Mouse (Mus musculus) neural tube, embryonic 15.5 days (tissue): ENCODE measurements around the gene Drg1. TPM values are rescaled to one million over a fixed set of nuclear protein-coding genes. Genes with fewer than 3 reads are reported as not detected.

Source experiments
- ATAC-seq: fragments of 200-750 bp; cut with Nextera tagmentation; 2 replicates; pipeline ENCODE4 v1.8.0; 2017; ENCODE audit warnings: mild to moderate bottlenecking, moderate TSS enrichment, moderate library complexity; ENCODE audit not compliant: low FRiP score
- H3K27ac ChIP-seq: fragments of 300-500 bp; sonication (generic); replicated peaks from 2 replicates; pipeline ENCODE4 v1.5.1; 2015; ENCODE audit warnings: mild to moderate bottlenecking, inconsistent platforms
- H3K27me3 ChIP-seq: fragments of 300-500 bp; sonication (generic); replicated peaks from 2 replicates; pipeline ENCODE4 v1.6.1; 2015; ENCODE audit warnings: inconsistent platforms
- H3K36me3 ChIP-seq: fragments of 300-500 bp; sonication (generic); 2 replicates; pipeline ENCODE4 v1.6.1; 2015; ENCODE audit warnings: inconsistent platforms
- H3K4me1 ChIP-seq: fragments of 300-500 bp; sonication (generic); 2 replicates; pipeline ENCODE4 v1.6.1; 2015; ENCODE audit warnings: inconsistent platforms
- H3K4me2 ChIP-seq: fragments of 300-500 bp; sonication (generic); 2 replicates; pipeline ENCODE4 v1.6.1; 2015; ENCODE audit warnings: inconsistent platforms, mild to moderate bottlenecking, moderate library complexity
- H3K4me3 ChIP-seq: fragments of 300-500 bp; sonication (generic); replicated peaks from 2 replicates; pipeline ENCODE4 v1.5.1; 2015; ENCODE audit warnings: mild to moderate bottlenecking, inconsistent platforms
- H3K9ac ChIP-seq: fragments of 300-500 bp; sonication (generic); replicated peaks from 2 replicates; pipeline ENCODE4 v1.6.1; 2015; ENCODE audit warnings: mild to moderate bottlenecking, inconsistent platforms
- H3K9me3 ChIP-seq: fragments of 300-500 bp; sonication (generic); replicated peaks from 2 replicates; pipeline ENCODE4 v1.6.1; 2016; ENCODE audit warnings: inconsistent platforms
- WGBS: fragments of 180-500 bp; shearing (Covaris S2); methylation state at CpG from one replicate; pipeline ENCODE4 v1.1.7; 2015; ENCODE audit warnings: mixed read lengths; 5-methylcytosine and 5-hydroxymethylcytosine counted together
- polyA plus RNA-seq: library from polyadenylated mRNA; unstranded; fragments of >200 nt; fragmentation: Nextera tagmentation; extraction: Ambion mirVana; gene quantifications from 2 replicates; pipeline ENCODE4 v1.2.1, GENCODE M21; 2015

Drg1 gene
- polyA plus RNA-seq, 1 experiment from 2014 or later: 194 TPM

DNA sequence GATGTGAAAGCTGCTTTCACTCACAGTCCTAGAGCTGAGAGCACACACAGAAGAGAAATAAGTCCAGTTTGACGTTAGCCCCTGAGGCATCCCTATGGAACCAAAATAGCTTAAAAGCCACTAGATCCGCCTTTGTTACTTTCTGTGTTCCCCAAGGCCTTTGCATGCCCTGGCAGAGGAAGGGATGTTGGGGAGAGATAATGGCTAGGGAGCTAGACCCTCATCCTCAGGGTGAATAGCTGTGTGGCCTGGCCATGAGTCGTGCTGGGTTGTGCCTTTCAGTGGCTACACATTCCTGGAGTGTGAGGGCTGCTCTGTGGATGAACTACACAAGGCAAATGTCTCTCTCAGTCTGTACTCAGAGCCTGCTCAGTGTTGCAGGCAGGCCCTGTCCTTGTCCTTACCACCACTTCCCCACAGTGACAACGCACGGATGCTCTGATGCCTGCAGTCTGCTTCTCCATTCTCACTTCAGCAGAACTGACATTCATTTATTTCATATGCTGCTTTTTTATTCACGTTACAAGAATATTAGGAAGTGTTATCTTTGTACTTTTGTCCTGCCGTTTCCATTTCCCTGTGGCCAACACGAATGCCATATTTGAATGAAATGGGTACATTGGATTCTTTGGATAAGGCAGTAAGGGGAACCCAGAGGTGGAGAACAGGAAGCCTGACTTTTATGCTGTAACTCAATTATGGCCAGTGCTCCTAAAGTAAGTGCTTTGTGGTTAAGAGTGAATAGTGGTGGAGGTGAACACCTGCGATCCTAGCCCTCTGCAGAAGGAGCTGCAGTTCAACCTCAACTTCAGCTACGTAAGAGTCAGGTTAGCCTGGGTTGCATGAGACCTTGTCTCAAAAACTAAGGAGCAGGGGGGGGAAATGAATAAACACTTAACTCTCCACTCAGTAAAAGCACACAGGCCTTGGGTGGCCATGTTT is 31.9 kb upstream of the Drg1 start:
- Histone ChIP-seq H3K9me3 (no peaks in the 10 kb centered on the region), H3K4me2 (no peak overlapping the region), H3K4me3 (no peak overlapping the region), H3K27ac (no peak overlapping the region), H3K4me1 (peaks cover 48% of the 10 kb centered on the region), H3K27me3 (no peaks in the 10 kb centered on the region), H3K36me3 (peaks cover 89% of the 10 kb centered on the region), H3K9ac (no peak overlapping the region)
- no peak for ATAC-seq
- WGBS: 89% methylated on average over 10 of the region's 10 CpGs

DNA sequence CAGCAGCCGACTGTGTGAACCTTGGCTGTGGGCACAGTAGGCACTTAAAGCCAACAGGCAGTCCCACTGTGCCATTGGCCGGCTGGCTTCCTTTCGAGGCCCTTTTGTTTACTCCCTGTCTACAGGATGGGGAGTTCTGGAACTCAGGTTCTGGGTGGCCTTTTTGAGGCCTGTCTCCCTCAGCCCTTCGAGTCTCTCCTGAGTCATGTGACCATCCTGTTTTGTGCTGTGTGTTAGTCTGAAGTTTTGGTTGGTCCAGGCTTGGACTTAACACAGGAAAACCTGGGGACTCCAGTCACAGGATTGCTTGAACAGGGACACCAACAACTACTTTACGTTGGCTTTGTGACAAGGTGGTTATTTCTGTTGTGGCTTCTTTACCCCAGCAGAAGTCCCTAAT is 29.8 kb upstream of the Drg1 start:
- Histone ChIP-seq H3K9me3 (no peaks in the 10 kb centered on the region), H3K4me2 (no peak overlapping the region), H3K27me3 (no peaks in the 10 kb centered on the region), H3K36me3 (peaks cover 69% of the 10 kb centered on the region), H3K4me3 (no peak overlapping the region), H3K27ac (no peak overlapping the region), H3K4me1 (peaks cover 68% of the 10 kb centered on the region), H3K9ac (no peak overlapping the region)
- no peak for ATAC-seq
- WGBS: 70% methylated on average over 5 of the region's 5 CpGs

DNA sequence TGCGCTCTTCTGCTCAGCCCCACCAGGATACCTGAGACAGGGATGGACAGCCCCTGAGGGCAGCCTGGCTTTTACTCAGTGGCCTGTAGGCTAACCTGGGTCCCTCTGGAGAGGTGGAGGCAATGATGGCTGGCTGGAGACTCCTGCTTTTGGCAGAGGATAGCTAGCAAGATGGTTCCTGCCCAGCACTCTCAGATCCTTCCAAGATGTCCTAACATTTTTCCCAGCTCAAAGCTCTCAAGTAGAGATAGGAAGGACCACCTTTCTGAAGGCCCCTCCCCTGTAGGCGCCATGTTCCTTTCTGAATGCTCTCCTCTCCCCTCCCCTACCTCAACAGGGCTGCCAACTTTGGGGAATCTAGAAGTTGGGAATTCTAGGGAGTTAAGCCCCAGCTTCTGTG is 28.4 kb upstream of the Drg1 start:
- no peak overlapping the region for H3K9ac ChIP-seq
- no peaks in the 10 kb centered on the region for H3K9me3 ChIP-seq
- no peak for ATAC-seq
- WGBS: 93% methylated on average over 2 of the region's 2 CpGs
- peak overlapping the region; percentile 93 for H3K4me2 ChIP-seq
- H3K27ac ChIP-seq: no peak overlapping the region
- H3K36me3 ChIP-seq: peaks cover 56% of the 10 kb centered on the region
- peaks cover 73% of the 10 kb centered on the region for H3K4me1 ChIP-seq
- H3K4me3 ChIP-seq: peak overlapping the region; percentile 85; the same call in 1 of the 2 replicates
- H3K27me3 ChIP-seq: no peaks in the 10 kb centered on the region

DNA sequence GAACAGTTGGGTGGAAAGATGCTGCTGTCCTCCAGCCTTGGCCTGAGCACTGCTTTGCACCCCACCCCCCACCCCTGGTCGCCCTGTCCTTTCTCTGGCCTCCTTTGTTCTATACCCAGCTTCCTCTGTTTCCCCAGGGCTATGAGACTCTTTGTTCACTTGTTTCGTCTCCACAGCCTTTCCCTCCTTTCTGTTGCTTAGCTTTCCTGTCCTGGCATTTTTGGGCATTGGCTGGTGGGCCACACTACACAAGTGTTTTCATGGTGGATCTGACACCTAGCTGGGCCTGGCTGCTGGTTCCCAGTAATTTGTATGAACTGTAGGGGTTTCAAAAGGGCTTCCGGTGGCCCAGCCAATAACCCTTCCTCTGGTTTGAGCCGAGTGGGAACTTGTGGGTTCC is 27.1 kb upstream of the Drg1 start:
- Histone ChIP-seq H3K4me1 (peaks cover 77% of the 10 kb centered on the region), H3K36me3 (peaks cover 44% of the 10 kb centered on the region), H3K27ac (peak overlapping the region; percentile 100), H3K4me2 (peak overlapping the region; percentile 93), H3K27me3 (no peaks in the 10 kb centered on the region), H3K4me3 (peak overlapping the region; percentile 85), H3K9me3 (no peaks in the 10 kb centered on the region), H3K9ac (peak overlapping the region; percentile 96)
- ATAC-seq: no peak
- 9% methylated on average over 4 of the region's 4 CpGs for WGBS

DNA sequence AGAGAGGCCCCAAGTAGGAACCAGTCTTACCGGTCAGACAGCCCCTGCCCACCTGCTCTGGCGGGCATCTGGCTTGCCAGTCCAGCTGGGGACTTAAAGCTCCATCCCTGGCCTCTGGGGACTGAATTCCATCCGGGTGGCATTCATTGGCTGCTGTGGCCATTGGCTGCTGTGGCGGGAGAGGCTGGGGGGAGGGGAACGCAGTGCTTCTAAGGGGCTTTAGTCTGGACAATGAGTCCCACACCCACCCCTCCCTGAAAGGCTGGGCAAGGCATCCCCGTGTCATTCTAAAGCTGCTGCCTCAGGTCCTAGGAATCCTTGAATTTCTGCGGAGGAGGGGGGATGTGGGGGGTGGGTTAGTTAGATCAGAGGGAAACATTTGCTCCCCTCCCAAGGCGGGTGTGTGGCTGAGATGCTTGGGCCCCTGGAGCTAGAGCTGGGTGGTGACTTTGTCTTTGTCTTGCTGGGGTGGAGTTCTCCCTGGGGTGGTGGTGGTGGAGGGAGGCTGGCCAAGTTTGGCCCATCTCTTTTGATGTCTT is 26.6 kb upstream of the Drg1 start:
- Histone ChIP-seq H3K4me3 (peak overlapping the region; percentile 85), H3K9me3 (no peaks in the 10 kb centered on the region), H3K27me3 (no peaks in the 10 kb centered on the region), H3K36me3 (peaks cover 38% of the 10 kb centered on the region), H3K4me2 (peak overlapping the region; percentile 93), H3K4me1 (peaks cover 80% of the 10 kb centered on the region), H3K27ac (peak overlapping the region; percentile 100), H3K9ac (peak overlapping the region; percentile 96)
- 0% methylated on average over 8 of the region's 8 CpGs for WGBS
- no peak for ATAC-seq

DNA sequence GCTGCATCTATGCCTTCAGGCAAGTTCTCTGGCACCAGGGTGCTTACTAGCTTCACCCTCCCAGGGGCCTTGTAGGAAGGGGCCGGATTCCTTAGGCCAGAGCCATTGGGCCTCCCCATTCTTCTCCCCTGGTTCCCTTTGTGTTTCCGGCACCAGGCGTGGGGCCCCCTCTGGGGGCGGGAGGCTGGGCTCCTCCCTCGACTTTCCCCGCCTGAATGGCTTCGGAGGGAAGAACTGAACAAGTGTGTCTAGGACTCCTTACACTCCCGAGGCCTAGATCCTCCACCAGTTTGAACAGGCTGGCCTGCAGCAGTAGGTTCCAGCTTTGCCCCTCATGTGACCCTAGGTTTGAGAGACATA is 25.8 kb upstream of the Drg1 start:
- 0% methylated on average over 8 of the region's 8 CpGs for WGBS
- H3K4me1 ChIP-seq: peaks cover 80% of the 10 kb centered on the region
- no peak for ATAC-seq
- H3K27ac ChIP-seq: peak overlapping the region; percentile 100
- H3K9ac ChIP-seq: peak overlapping the region; percentile 96
- peak overlapping the region; percentile 85 for H3K4me3 ChIP-seq
- no peaks in the 10 kb centered on the region for H3K27me3 ChIP-seq
- H3K36me3 ChIP-seq: peaks cover 30% of the 10 kb centered on the region; the same call in 1 of the 2 replicates
- no peaks in the 10 kb centered on the region for H3K9me3 ChIP-seq
- peak overlapping the region; percentile 93 for H3K4me2 ChIP-seq

DNA sequence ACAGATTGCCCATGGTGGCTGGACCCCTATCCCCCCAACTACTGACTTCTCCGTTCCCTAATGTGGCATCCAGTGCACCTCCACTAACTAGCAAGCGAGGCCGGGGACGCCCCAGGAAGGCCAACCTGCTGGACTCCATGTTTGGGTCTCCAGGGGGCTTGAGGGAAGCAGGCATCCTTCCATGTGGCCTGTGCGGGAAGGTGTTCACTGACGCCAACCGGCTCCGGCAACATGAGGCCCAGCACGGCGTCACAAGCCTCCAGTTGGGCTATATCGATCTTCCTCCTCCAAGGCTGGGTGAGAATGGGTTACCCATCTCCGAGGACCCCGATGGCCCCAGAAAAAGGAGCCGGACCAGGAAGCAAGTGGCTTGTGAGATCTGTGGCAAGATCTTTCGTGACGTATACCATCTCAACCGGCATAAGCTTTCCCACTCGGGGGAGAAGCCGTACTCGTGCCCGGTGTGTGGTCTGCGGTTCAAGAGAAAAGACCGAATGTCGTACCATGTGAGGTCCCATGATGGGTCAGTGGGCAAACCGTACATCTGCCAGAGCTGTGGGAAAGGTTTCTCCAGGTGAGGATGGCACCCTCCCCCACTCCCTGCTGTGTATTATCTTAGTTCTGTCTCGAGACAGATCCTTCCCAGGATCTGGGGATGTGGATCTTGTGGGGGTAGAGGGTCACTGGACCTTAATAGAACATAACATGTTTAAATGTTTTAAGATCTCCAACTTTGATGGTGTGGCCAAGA is 25.3 kb upstream of the Drg1 start:
- Histone ChIP-seq H3K4me1 (peaks cover 78% of the 10 kb centered on the region), H3K27me3 (no peaks in the 10 kb centered on the region), H3K9me3 (no peaks in the 10 kb centered on the region), H3K9ac (peak overlapping the region; percentile 96), H3K4me3 (peak overlapping the region; percentile 85), H3K36me3 (peaks cover 25% of the 10 kb centered on the region; the same call in 1 of the 2 replicates), H3K4me2 (peak overlapping the region; percentile 93), H3K27ac (peak overlapping the region; percentile 100)
- WGBS: under 1% methylated on average over 26 of the region's 26 CpGs
- ATAC-seq: no peak

DNA sequence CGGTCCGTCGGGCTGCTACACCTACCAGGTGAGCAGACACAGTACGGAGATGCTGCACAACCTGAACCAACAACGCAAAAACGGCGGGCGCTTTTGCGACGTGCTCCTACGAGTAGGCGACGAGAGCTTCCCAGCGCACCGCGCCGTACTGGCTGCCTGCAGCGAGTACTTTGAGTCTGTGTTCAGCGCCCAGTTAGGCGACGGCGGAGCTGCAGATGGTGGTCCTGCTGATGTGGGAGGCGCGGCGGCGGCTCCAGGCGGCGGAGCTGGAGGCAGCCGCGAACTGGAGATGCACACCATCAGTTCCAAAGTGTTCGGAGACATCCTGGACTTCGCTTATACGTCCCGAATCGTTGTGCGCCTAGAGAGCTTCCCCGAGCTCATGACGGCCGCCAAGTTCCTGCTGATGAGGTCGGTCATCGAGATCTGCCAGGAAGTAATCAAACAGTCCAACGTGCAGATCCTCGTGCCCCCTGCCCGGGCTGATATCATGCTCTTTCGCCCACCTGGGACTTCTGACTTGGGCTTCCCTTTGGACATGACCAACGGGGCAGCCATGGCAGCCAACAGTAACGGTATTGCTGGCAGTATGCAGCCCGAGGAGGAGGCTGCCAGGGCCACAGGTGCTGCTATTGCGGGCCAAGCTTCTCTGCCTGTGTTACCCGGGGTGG is 24.6 kb upstream of the Drg1 start:
- Histone ChIP-seq H3K27me3 (no peaks in the 10 kb centered on the region), H3K36me3 (peaks cover 21% of the 10 kb centered on the region; the same call in 1 of the 2 replicates), H3K4me2 (peak overlapping the region; percentile 93), H3K4me3 (peak overlapping the region; percentile 85), H3K9ac (peak overlapping the region; percentile 96), H3K9me3 (no peaks in the 10 kb centered on the region), H3K4me1 (peaks cover 70% of the 10 kb centered on the region), H3K27ac (peak overlapping the region; percentile 100)
- ATAC-seq: peak; percentile 4; the same call in 1 of the 2 replicates
- under 1% methylated on average over 50 of the region's 50 CpGs for WGBS

DNA sequence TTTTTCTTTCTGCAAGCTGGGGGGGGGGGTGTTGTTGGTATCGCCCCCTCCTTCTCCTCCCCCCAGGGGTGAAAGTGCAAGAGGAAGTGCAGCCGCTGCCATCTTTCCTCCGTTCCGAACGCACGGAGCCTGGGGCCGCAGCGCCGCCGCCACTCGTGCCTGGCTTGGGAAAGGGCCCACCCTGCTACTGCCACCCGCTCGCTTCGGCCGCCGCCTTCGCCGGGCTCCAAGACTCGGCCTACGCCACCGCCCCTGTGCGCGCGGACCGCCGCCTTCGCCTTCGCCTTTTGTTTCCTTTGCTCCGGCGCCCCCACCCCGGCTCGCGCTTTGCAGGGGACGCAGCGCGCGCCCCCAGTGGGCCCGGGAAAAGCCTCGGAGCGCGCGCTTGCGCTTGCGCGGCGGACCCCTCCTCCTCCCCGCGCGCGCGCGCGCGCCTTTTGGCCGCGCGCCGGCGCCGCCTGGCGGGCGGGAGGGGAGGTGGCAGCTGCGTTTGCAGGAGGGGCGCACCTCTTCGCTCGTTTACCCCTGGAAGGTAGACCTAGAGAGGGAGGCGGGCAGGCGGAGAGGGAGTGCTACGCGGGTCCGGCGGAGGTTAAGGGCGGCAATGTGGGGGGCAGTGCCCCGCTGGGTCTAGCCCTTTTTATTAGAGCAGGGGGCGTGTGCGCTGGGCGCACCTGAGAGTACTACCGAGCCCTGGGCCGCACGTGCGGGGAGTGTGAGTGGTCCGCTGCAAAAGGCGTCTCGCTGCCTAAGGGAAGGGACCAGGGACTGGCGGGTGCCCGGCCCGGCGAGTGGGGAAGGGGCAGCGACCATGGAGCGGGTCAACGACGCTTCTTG is 23.8 kb upstream of the Drg1 start:
- H3K4me1 ChIP-seq: peaks cover 63% of the 10 kb centered on the region

DNA sequence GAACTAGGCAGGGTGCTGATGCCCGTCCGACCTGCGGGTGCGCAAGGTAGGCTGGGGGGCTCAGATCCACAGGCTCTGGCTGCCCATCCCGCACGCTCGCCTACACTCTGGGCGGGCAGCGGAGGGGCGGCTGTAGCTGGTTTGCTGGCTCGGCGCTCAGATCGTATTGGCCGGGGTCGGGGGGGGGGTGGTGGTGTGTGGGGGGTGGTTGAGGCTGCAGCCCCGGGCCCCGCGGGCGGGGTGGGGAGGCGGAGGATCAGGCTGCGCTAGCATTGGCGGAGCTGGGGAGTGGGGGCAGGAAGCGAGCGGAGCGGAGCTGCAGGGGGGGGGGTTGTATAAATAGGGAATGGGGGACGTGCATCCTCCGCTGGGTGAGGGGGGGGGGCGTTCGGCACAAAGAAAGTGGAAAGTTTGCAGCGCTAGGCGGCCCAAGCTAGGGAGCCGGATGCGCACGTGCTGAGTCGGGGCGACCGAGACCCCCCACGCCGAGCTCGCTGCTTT is 23.1 kb upstream of the Drg1 start:
- peaks cover 9% of the 10 kb centered on the region; the same call in 1 of the 2 replicates for H3K36me3 ChIP-seq
- no peaks in the 10 kb centered on the region for H3K27me3 ChIP-seq
- peak; percentile 82 for ATAC-seq
- WGBS: under 1% methylated on average over 36 of the region's 40 CpGs
- peak overlapping the region; percentile 85 for H3K4me3 ChIP-seq
- peak overlapping the region; percentile 96 for H3K9ac ChIP-seq
- peaks cover 56% of the 10 kb centered on the region for H3K4me1 ChIP-seq
- H3K27ac ChIP-seq: peak overlapping the region; percentile 100
- peak overlapping the region; percentile 93 for H3K4me2 ChIP-seq
- H3K9me3 ChIP-seq: no peaks in the 10 kb centered on the region

More for the DNA sequence above, 23.8 kb upstream of the Drg1 start:
- Histone ChIP-seq H3K9me3 (no peaks in the 10 kb centered on the region), H3K36me3 (peaks cover 15% of the 10 kb centered on the region; the same call in 1 of the 2 replicates), H3K9ac (peak overlapping the region; percentile 96), H3K4me2 (peak overlapping the region; percentile 93), H3K27ac (peak overlapping the region; percentile 100), H3K4me3 (peak overlapping the region; percentile 85), H3K27me3 (no peaks in the 10 kb centered on the region)
- peak; percentile 67 for ATAC-seq
- under 1% methylated on average over 71 of the region's 92 CpGs for WGBS
